Mouse (Mus musculus): Measurements from ENCODE around the gene Dnajc13.

DNA sequence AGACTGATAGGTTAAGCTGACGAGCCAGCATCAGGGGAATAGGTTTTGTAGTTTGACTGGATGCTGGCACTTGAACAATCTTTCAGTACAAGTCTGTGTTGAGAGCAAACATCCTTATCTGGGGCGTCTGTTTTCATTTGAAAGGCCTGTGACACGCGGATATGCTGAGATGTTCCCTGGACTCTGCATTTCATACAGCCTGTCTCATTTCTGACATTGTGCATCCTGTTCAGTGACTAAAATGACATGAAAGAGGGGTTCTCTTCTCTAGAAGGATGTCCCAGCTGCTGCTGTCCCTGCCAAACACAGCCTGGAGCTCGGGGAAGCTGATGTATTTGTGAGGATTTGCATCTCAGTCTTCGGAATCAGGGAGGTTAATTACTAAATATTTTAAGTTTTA lies 155.2 kb downstream of the Dnajc13 start:
- TF ChIP-seq CTCF (IDR thresholded peaks at IDR 0.05; ENCODE audit: insufficient read depth, low read length): no peak
- TF ChIP-seq POLR2A (IDR thresholded peaks at IDR 0.05; ENCODE audit: borderline replicate concordance, extremely low read depth, low read depth, low read length): no peak
